Mouse (Mus musculus): ENCODE data around the gene Gcnt7. TPM values are rescaled to one million over a fixed set of nuclear protein-coding genes. Genes with fewer than 3 reads are reported as not detected.
A peak's percentile ranks its signal among the peaks of the same experiment; 100 is the strongest.

Gene Gcnt7
- polyA plus RNA-seq, 1 experiment: not detected

GRCm38 (mm10) chr2:172474970-172475369, 16.6 kb upstream of the Gcnt7 start:
- Histone ChIP-seq H3K27ac (replicated peaks; ENCODE audit: low read depth, low read length) (no peak overlapping the region), H3K4me1 (ENCODE audit: control insufficient read depth, insufficient read depth, insufficient read length, low read length) (peaks cover 3% of the 10 kb centered on the region; the same call in 1 of the 2 replicates), H3K4me3 (ENCODE audit: insufficient read depth, low read depth, low read length) (no peak overlapping the region)

- peaks cover 3% of the 10 kb centered on the region; the same call in 1 of the 2 replicates for H3K4me1 ChIP-seq (ENCODE audit: control insufficient read depth, insufficient read depth, insufficient read length, low read length)
- H3K4me3 ChIP-seq (ENCODE audit: insufficient read depth, low read depth, low read length): no peak overlapping the region
- peak overlapping the region; percentile 89 for H3K27ac ChIP-seq (replicated peaks; ENCODE audit: low read depth, low read length)
Measured at GRCm38 (mm10) chr2:172473591-172473990, 15.2 kb upstream of the Gcnt7 start.

DNA sequence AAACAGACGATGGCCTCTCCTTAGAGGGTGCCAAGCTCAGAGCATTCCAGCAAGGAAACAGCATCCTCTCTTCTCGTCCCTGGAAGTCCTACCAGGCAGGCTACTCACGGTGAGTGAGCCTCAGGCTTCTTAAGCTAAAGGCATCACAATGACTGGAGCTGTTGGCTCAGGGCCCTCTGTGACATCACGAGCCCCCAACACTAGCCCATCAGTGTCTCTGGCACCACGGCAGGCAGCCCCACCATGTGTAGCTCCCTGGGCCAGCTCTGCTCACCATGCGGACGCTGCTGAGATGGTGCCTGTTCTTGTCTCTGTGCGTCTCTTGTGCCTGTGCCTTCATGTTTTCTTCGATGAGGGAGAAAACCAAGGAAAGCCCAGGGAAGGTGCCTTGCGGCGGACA, 13.9 kb upstream of the Gcnt7 start, which contains the start of gene Fam209:
Gene Fam209, plus strand, starts transcription at position 203 of the 400 bp plus-strand sequence.
- Histone ChIP-seq H3K4me1 (ENCODE audit: control insufficient read depth, insufficient read depth, insufficient read length, low read length) (peaks cover 3% of the 10 kb centered on the region; the same call in 1 of the 2 replicates), H3K27ac (replicated peaks; ENCODE audit: low read depth, low read length) (peak within 1 kb of the TSS; percentile 89)

GRCm38 (mm10) chr2:172468346-172468819, 10.0 kb upstream of the Gcnt7 start:
- H3K4me3 ChIP-seq (ENCODE audit: insufficient read depth, low read depth, low read length): no peak overlapping the region

More for the DNA sequence above, 13.9 kb upstream of the Gcnt7 start, which contains the start of gene Fam209:
- H3K4me3 ChIP-seq (ENCODE audit: insufficient read depth, low read depth, low read length): no peak within 1 kb of the TSS

DNA sequence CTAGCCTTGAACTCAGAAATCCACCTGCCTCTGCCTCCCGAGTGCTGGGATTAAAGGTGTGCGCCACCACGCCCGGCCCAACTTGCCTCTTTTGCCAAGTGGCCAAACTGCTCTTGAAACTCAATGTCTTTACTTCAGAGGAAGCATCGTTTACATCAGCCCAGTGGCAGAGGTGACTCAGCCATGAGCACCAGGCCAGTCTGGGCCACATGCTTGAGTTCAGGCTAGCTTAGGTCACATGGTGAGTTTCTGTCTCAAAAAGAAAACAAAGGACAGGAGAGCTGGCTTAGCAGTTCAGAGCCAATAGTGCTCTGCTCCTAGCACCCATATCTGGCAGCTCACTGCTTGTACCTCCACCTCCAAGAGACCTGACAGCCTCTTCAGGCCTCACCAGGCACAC, 8.8 kb upstream of the Gcnt7 start:
- Histone ChIP-seq H3K4me3 (ENCODE audit: insufficient read depth, low read depth, low read length) (no peak overlapping the region), H3K27ac (replicated peaks; ENCODE audit: low read depth, low read length) (0 out of 2 replicates have a peak overlapping the region, but pooled peaks have one; percentile 2), H3K4me1 (ENCODE audit: control insufficient read depth, insufficient read depth, insufficient read length, low read length) (peaks cover 7% of the 10 kb centered on the region)

More at GRCm38 (mm10) chr2:172468346-172468819, 10.0 kb upstream of the Gcnt7 start:
- Histone ChIP-seq H3K27ac (replicated peaks; ENCODE audit: low read depth, low read length) (peak overlapping the region; percentile 20), H3K4me1 (ENCODE audit: control insufficient read depth, insufficient read depth, insufficient read length, low read length) (peaks cover 7% of the 10 kb centered on the region)

DNA sequence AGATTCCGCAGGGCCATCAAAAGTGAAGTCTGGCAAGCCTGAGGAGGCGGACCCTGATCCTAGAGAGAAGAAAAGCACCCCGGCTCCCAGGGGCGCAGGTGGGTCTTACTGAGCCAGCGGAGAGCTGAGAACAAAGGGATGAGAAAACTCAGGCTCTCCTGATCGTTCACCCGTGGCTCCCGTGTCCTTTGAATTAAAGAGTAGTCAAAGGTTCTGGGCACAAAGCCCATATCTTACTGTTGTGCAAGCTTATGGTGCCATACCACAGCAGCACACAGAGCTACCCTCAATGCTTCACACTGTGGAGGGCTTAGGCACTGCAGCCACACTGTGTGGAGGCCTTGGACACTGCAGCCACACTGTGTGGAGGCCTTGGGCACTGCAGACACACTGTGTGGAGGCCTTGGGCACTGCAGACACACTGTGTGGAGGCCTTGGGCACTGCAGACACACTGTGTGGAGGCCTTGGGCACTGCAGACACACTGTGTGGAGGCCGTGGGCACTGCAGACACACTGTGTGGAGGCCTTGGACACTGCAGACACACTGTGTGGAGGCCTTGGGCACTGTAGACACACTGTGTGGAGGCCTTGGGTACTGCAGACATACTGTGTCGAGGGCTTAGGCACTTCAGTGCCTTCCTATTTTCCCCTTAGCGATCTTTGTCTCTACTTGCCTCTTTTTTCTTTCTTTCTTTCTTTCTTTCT, 8.2 kb upstream of the Gcnt7 start:
- Histone ChIP-seq H3K4me3 (ENCODE audit: insufficient read depth, low read depth, low read length) (no peak overlapping the region), H3K27ac (replicated peaks; ENCODE audit: low read depth, low read length) (peak overlapping the region; percentile 33; the same call in 1 of the 2 replicates), H3K4me1 (ENCODE audit: control insufficient read depth, insufficient read depth, insufficient read length, low read length) (peaks cover 7% of the 10 kb centered on the region)

- no peak overlapping the region for H3K27ac ChIP-seq (replicated peaks; ENCODE audit: low read depth, low read length)
- H3K4me1 ChIP-seq (ENCODE audit: control insufficient read depth, insufficient read depth, insufficient read length, low read length): peaks cover 13% of the 10 kb centered on the region
- H3K4me3 ChIP-seq (ENCODE audit: insufficient read depth, low read depth, low read length): no peak overlapping the region
Measured at GRCm38 (mm10) chr2:172462813-172463212, 4.4 kb upstream of the Gcnt7 start.

DNA sequence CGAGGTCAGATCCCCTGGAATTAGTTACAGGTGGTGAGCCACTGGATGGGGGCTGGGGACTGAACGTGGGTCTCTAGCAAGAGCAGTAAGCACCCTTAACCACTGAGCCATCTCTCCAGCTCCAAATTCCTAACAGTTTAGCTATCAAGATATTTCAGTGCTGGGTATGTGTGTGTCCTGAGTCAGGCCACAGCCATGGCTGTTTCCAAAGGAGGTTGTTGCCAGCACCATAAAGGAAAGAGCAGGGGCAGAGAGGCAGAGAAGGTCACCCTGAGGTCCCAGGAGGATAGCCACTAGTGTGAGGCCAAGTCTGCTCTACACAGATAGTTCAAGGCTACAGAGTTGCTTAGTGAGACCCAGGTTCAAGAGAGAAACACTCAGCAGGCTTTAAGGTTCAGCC, 2.3 kb upstream of the Gcnt7 start:
- Histone ChIP-seq H3K4me3 (ENCODE audit: insufficient read depth, low read depth, low read length) (no peak overlapping the region), H3K4me1 (ENCODE audit: control insufficient read depth, insufficient read depth, insufficient read length, low read length) (peaks cover 6% of the 10 kb centered on the region; the same call in 1 of the 2 replicates), H3K27ac (replicated peaks; ENCODE audit: low read depth, low read length) (peak overlapping the region; percentile 74)

DNA sequence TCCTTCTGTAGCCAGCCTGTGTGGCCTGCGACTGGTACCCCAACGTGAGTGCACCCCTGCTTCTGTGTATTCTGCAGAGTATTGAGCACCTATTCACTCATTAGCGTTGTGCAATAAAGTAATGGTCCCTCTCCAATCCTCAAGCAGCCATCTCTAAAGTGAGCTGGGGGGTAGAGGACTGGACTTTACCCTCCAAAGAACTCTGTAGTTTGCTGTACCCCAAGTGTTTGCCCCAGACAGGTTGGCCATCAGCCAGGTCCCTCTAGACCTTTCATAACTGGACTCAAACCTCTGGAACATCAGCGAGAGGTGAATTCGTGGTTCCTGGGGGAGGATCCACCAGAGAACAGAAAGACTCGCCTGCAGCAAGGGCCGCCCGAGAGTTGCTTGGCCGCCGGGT, 5.9 kb downstream of the Gcnt7 start:
- no peak overlapping the region for H3K27ac ChIP-seq (replicated peaks; ENCODE audit: low read depth, low read length)
- H3K4me1 ChIP-seq (ENCODE audit: control insufficient read depth, insufficient read depth, insufficient read length, low read length): no peaks in the 10 kb centered on the region
- H3K4me3 ChIP-seq (ENCODE audit: insufficient read depth, low read depth, low read length): no peak overlapping the region

GRCm38 (mm10) chr2:172452031-172452430, 6.4 kb downstream of the Gcnt7 start:
- Histone ChIP-seq H3K27ac (replicated peaks; ENCODE audit: low read depth, low read length) (no peak overlapping the region), H3K4me1 (ENCODE audit: control insufficient read depth, insufficient read depth, insufficient read length, low read length) (no peaks in the 10 kb centered on the region), H3K4me3 (ENCODE audit: insufficient read depth, low read depth, low read length) (no peak overlapping the region)

GRCm38 (mm10) chr2:172450640-172451039, 7.8 kb downstream of the Gcnt7 start:
- Histone ChIP-seq H3K4me3 (ENCODE audit: insufficient read depth, low read depth, low read length) (no peak overlapping the region), H3K4me1 (ENCODE audit: control insufficient read depth, insufficient read depth, insufficient read length, low read length) (no peaks in the 10 kb centered on the region), H3K27ac (replicated peaks; ENCODE audit: low read depth, low read length) (no peak overlapping the region)

- no peaks in the 10 kb centered on the region for H3K4me1 ChIP-seq (ENCODE audit: control insufficient read depth, insufficient read depth, insufficient read length, low read length)
- H3K27ac ChIP-seq (replicated peaks; ENCODE audit: low read depth, low read length): no peak overlapping the region
- H3K4me3 ChIP-seq (ENCODE audit: insufficient read depth, low read depth, low read length): no peak overlapping the region
Measured at GRCm38 (mm10) chr2:172448329-172448728, 10.1 kb downstream of the Gcnt7 start.

DNA sequence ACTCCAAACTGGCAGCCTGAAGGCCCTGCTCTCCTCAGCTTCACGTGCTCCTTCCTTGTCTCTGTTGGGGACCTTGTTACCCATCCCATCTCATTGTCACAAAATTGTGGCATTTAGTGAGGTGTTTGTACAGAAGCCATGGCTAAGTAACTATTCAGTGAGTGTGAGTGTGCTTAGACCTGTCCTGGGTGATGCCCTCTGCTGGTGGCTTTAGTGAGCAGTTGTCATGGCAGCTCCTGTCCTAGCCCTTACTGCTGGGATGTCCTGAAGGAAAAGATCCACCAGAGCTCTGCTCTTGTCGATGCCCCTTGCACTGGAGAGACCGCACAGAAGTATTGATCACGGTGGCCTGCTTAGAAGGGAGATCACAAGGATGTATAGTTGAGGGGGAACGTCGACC, 11.1 kb downstream of the Gcnt7 start:
- no peak overlapping the region for H3K27ac ChIP-seq (replicated peaks; ENCODE audit: low read depth, low read length)

DNA sequence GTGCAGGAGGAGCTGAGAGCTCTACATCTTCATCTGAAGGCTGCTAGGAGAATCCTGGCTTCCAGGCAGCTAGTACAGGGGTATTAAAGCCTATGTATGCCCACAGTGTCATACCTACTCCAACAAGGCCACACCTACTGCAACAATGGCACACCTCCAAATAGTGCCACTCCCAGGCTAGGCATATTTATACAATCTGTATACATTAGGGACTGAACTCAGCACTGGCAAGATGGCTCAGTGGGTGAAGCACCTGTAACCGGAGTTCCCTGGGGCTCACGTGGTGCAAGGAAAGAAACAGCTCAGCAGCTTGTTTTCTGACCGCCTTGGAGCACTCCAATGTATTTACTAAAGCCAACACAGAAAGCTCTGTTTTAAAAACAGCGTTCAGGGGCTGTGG, 12.8 kb downstream of the Gcnt7 start:
- Histone ChIP-seq H3K27ac (replicated peaks; ENCODE audit: low read depth, low read length) (no peak overlapping the region), H3K4me3 (ENCODE audit: insufficient read depth, low read depth, low read length) (no peak overlapping the region), H3K4me1 (ENCODE audit: control insufficient read depth, insufficient read depth, insufficient read length, low read length) (peaks cover 7% of the 10 kb centered on the region; the same call in 1 of the 2 replicates)

More for the DNA sequence above, 11.1 kb downstream of the Gcnt7 start:
- H3K4me3 ChIP-seq (ENCODE audit: insufficient read depth, low read depth, low read length): no peak overlapping the region
- H3K4me1 ChIP-seq (ENCODE audit: control insufficient read depth, insufficient read depth, insufficient read length, low read length): 0 out of 2 replicates have a peak, but pooled peaks cover 2% of the 10 kb centered on the region

DNA sequence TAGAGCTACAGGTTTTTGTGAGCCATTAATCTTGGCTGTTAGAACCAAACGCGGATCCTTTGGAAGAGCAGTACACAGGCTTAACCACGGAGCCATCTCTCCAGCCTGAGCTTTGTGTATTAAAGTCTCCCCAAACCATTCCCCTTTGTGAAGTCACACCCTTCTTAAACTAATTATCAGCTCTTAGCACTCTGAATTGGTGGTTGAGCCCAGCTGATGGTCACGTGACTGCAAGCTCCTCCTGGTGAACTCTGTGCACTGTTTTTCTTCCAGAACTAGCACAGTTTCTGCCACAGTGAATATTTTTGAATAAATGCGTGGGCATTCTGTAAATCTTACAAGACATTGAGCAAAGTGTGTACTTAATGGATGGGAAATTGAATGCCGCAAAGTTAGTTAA, 17.2 kb downstream of the Gcnt7 start:
- H3K4me3 ChIP-seq (ENCODE audit: insufficient read depth, low read depth, low read length): peak overlapping the region; percentile 93
- peaks cover 12% of the 10 kb centered on the region; the same call in 1 of the 2 replicates for H3K4me1 ChIP-seq (ENCODE audit: control insufficient read depth, insufficient read depth, insufficient read length, low read length)
- H3K27ac ChIP-seq (replicated peaks; ENCODE audit: low read depth, low read length): peak overlapping the region; percentile 77

DNA sequence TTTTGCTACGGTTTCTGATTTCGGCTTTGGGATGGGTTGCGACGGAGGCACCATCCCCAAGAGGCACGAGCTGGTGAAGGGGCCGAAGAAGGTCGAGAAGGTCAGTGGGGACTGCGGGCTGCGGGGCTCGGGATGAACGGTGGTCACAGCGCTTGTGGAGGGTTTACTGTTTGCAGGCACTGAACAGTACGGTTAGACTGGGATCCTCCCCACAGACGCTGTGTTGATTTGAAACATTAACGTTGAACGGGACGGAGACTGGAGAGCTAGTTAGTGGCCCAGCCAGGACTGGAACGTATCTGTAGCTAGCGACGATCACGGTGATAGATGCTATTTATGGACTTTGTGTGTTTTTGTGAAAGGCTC, 17.8 kb downstream of the Gcnt7 start:
- Histone ChIP-seq H3K4me3 (ENCODE audit: insufficient read depth, low read depth, low read length) (peak overlapping the region; percentile 93), H3K27ac (replicated peaks; ENCODE audit: low read depth, low read length) (peak overlapping the region; percentile 77), H3K4me1 (ENCODE audit: control insufficient read depth, insufficient read depth, insufficient read length, low read length) (peaks cover 12% of the 10 kb centered on the region; the same call in 1 of the 2 replicates)
